Mouse (Mus musculus) heart, embryonic 14.5 days (tissue): ENCODE results near the gene Nedd4. TPM values are rescaled to one million over a fixed set of nuclear protein-coding genes. Genes with fewer than 3 reads are reported as not detected.

Experiments
- ATAC-seq: fragments of 200-750 bp; cut with Nextera tagmentation; 2 replicates; pipeline ENCODE4 v1.8.0; 2017; ENCODE audit warnings: low read depth, moderate TSS enrichment; ENCODE audit not compliant: insufficient number of reproducible peaks, insufficient read depth, low FRiP score
- H3K27ac ChIP-seq, 2 experiments: fragments of 200-500 bp in 1 of 2; fragments of 300-500 bp in 1 of 2; sonication (generic) in 1 of 2; replicated peaks in 1 of 2; 2 replicates each; pipeline ENCODE4 v1.5.1; 2012 to 2014; ENCODE audit warnings: low read depth in 2 of 2, low read length in 2 of 2, control low read depth in 1 of 2, mild to moderate bottlenecking in 1 of 2, mixed read lengths in 1 of 2; ENCODE audit not compliant: control insufficient read depth in 1 of 2, insufficient read depth in 1 of 2
- H3K27me3 ChIP-seq: fragments of 300-500 bp; sonication (generic); 2 replicates; pipeline ENCODE4 v1.6.1; 2014; ENCODE audit warnings: mild to moderate bottlenecking, low read length, control low read depth; ENCODE audit not compliant: control insufficient read depth, insufficient read depth
- H3K36me3 ChIP-seq: fragments of 300-500 bp; sonication (generic); 2 replicates; pipeline ENCODE4 v1.6.1; 2014; ENCODE audit warnings: mild to moderate bottlenecking, control low read depth, low read length, mixed read lengths; ENCODE audit not compliant: control insufficient read depth, insufficient read depth
- H3K4me1 ChIP-seq, 2 experiments: fragments of 200-500 bp in 1 of 2; fragments of 300-500 bp in 1 of 2; sonication (generic) in 1 of 2; 2 replicates each; pipeline ENCODE4 v1.6.1; 2012 to 2014; ENCODE audit warnings: low read length in 2 of 2, control low read depth in 1 of 2, mixed read lengths in 1 of 2; ENCODE audit not compliant: control insufficient read depth in 2 of 2, insufficient read depth in 2 of 2
- H3K4me2 ChIP-seq: fragments of 300-500 bp; sonication (generic); 2 replicates; pipeline ENCODE4 v1.6.1; 2014; ENCODE audit warnings: mild to moderate bottlenecking, low read length
- H3K4me3 ChIP-seq, 2 experiments: fragments of 200-500 bp in 1 of 2; fragments of 300-500 bp in 1 of 2; sonication (generic) in 1 of 2; 2 replicates each; pipeline ENCODE4 v1.5.1; 2012 to 2014; ENCODE audit warnings: low read length in 2 of 2, mild to moderate bottlenecking in 2 of 2, control low read depth in 1 of 2, low read depth in 1 of 2, moderate library complexity in 1 of 2; ENCODE audit not compliant: control insufficient read depth in 1 of 2, insufficient read depth in 1 of 2
- H3K9ac ChIP-seq: fragments of 300-500 bp; sonication (generic); 2 replicates; pipeline ENCODE4 v1.6.1; 2014; ENCODE audit warnings: mild to moderate bottlenecking, low read length
- H3K9me3 ChIP-seq: fragments of 300-500 bp; sonication (generic); 2 replicates; pipeline ENCODE4 v1.6.1; 2016; ENCODE audit warnings: low read length, control low read depth; ENCODE audit not compliant: control insufficient read depth
- WGBS: fragments of 180-500 bp; shearing (Covaris S2); extraction: QIAGEN DNeasy Blood & Tissue Kit; methylation state at CpG from one replicate; pipeline ENCODE4 v1.1.7; 2014; 5-methylcytosine and 5-hydroxymethylcytosine counted together
- polyA plus RNA-seq: library from polyadenylated mRNA; unstranded; fragments of >200 nt; fragmentation: Nextera tagmentation; extraction: Ambion mirVana; gene quantifications from 2 replicates; pipeline ENCODE4 v1.2.1, GENCODE M21; 2014

Nedd4 gene
- polyA plus RNA-seq, 1 experiment from 2014 or later, result 612 TPM

DNA sequence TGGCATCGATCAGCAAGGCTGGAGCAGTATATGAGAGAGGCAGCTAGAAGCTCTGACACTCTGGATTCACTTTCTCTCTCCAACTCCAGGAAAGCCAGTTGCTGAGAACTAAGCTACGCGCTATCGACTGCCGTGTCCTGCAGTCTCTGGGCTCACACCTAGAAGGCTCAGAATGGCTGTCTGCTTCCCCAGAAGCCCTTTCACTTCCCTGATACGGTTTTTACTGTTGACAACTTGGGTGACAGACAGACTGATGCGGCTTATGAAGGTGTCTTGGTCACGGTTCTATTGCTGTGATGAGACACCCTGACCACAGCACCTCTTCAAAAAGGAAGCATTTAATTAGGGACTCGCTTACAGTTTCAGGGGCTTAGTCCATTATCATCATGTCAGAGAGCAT is 90.5 kb downstream of the Nedd4 start:
- Histone ChIP-seq H3K9me3 (no peaks in the 10 kb centered on the region), H3K4me2 (0 out of 2 replicates have a peak overlapping the region, but pooled peaks have one; percentile 13), H3K36me3 (peaks cover 30% of the 10 kb centered on the region), H3K4me3 (no peak overlapping the region), H3K9ac (no peak overlapping the region), H3K27ac (no peak overlapping the region), H3K27me3 (no peaks in the 10 kb centered on the region), H3K4me1 (peaks cover 2 to 11% of the 10 kb centered on the region in 2 experiments; a peak in 3 of 4 replicates)
- 41% methylated on average over 9 of the region's 9 CpGs for WGBS
- no peak for ATAC-seq

DNA sequence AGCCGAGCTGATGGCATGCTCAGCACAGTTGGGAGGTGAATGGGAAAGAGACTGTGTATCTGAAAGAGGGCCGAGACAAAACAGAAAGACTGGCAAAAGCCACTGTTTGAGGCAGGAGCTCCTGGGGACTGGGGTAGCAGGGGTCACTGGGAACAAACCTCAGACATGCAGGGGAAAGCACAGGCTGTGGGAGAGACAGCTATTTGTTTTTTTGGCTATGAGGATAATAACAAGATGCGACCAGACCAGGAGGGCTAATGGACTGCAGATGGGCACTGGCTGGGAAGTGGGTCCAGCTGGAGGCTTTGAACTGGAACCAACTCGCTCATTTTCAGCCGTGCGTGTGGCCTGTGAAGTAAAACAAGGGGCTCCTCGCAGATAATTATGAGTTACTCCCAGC is 91.6 kb downstream of the Nedd4 start:
- no peak overlapping the region for H3K9ac ChIP-seq
- WGBS, result 30% methylated on average over 7 of the region's 7 CpGs
- H3K4me3 ChIP-seq, result no peak overlapping the region
- H3K27ac ChIP-seq, result no peak overlapping the region
- ATAC-seq, result no peak
- H3K9me3 ChIP-seq, result no peaks in the 10 kb centered on the region
- H3K4me1 ChIP-seq, result peaks cover 4 to 16% of the 10 kb centered on the region in 2 experiments
- H3K36me3 ChIP-seq, result peaks cover 19% of the 10 kb centered on the region
- H3K4me2 ChIP-seq, result no peak overlapping the region
- no peaks in the 10 kb centered on the region for H3K27me3 ChIP-seq

DNA sequence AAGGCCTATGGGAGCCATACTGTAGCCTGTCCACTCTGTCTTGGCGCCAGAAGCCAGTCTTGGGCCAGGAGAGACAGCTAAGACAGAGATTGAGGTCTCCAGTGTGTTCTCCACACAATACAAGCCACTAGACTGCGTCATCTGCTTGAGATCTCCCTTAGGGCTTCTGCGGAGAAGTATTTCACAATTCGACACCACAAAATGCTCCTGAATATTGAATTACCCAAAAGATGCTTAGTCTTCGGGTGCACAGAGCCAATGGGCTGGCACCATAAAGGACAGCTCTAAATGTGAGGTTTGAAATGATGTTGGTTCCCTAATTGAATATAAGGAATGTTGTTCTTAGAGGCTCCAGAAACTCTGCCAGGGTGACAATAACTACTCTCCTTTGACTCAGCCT is 95.0 kb downstream of the Nedd4 start:
- H3K9ac ChIP-seq, result no peak overlapping the region
- ATAC-seq, result no peak
- H3K27ac ChIP-seq, result no peak overlapping the region
- H3K9me3 ChIP-seq, result no peaks in the 10 kb centered on the region
- H3K27me3 ChIP-seq, result no peaks in the 10 kb centered on the region
- H3K4me3 ChIP-seq, result no peak overlapping the region
- WGBS, result 84% methylated on average over 5 of the region's 5 CpGs
- no peaks in the 10 kb centered on the region for H3K36me3 ChIP-seq
- H3K4me1 ChIP-seq, result peaks cover 8 to 18% of the 10 kb centered on the region in 2 experiments
- no peak overlapping the region for H3K4me2 ChIP-seq

- Histone ChIP-seq H3K4me1 (peaks cover 13 to 28% of the 10 kb centered on the region in 2 experiments), H3K4me2 (peak overlapping the region; percentile 32; the same call in 1 of the 2 replicates), H3K27ac (no peak overlapping the region), H3K9ac (no peak overlapping the region), H3K36me3 (no peaks in the 10 kb centered on the region), H3K9me3 (no peaks in the 10 kb centered on the region), H3K4me3 (no peak overlapping the region), H3K27me3 (no peaks in the 10 kb centered on the region)
- ATAC-seq, result no peak
- 24% methylated on average over 8 of the region's 8 CpGs for WGBS
Observed at GRCm38 (mm10) chr9:72758705-72759131, 96.6 kb downstream of the Nedd4 start.

DNA sequence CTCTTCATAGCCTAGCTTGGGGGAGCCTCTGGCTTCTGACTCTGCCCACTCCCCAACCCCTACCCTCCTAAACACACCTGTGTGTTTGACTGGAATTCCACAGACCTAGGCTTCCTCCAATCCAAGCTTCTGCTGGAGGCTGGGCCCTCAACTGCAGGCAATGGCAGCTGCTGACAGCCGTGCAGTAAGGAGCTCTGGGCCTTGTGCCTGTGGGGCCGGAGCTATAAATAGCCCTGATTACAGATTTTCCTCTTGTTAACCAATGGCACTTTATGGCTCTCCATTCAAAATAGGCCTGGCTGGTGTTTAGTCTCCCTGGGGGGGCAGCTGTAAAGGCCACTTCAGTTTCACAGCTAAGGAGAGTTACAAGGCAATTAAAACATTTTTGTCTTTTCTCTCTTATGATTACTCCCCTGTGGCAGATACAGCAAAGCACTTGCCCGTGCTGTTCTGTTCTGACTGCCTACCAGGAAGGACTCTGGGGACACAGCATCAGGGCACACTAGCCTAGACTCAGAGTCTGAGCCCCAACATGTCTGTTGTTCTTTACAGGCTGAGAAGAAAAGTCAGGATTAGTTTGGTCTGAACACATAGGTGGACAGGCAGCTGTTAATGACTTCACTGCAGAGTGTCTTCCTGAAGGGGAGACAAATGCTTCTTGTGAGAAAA is 101.0 kb downstream of the Nedd4 start:
- Histone ChIP-seq H3K36me3 (no peaks in the 10 kb centered on the region), H3K9ac (peak overlapping the region; percentile 50; the same call in 1 of the 2 replicates), H3K4me2 (peak overlapping the region; percentile 45), H3K27me3 (no peaks in the 10 kb centered on the region), H3K27ac (peak overlapping the region; percentile 91 to 92), H3K4me3 (no peak overlapping the region), H3K4me1 (peaks cover 15 to 28% of the 10 kb centered on the region in 2 experiments), H3K9me3 (no peaks in the 10 kb centered on the region)
- peak; percentile 73 for ATAC-seq
- 5% methylated on average over 3 of the region's 3 CpGs for WGBS

DNA sequence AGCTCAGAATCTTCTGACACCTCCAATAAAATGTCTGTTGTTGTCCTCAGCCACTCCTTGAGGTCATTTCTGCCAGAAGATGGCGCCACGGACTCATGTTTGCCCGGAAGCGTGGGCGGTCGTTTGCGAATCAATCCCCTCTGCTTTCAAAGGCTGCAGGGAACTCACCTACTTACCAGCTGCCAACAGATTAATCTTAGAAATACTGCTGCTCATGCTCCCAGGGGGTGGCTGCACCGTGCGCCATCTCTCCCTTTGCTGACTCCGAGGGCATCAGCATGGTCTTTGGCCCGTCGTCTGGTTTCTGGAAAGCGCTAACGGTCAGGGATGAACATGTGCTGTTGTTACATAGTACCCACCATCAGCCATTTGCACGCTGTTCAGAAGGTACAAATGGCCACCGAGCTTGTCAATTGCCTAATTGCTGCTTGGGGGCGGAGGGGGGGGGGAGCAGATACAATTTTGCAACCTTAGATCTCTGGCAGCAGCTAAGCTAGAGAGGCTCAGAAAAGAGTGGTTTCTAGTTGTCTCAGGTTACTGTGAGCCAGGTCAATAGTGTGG is 104.7 kb downstream of the Nedd4 start:
- Histone ChIP-seq H3K4me2 (peak overlapping the region; percentile 61), H3K4me3 (peak overlapping the region; percentile 28 to 32), H3K9me3 (no peaks in the 10 kb centered on the region), H3K4me1 (peaks cover 9 to 19% of the 10 kb centered on the region in 2 experiments), H3K27ac (no peak overlapping the region), H3K9ac (peak overlapping the region; percentile 53), H3K36me3 (no peaks in the 10 kb centered on the region), H3K27me3 (no peaks in the 10 kb centered on the region)
- WGBS, result 1% methylated on average over 17 of the region's 17 CpGs
- ATAC-seq, result peak; percentile 33

GRCm38 (mm10) chr9:72775022-72775421 is 112.9 kb downstream of the Nedd4 start:
- peaks cover 6 to 10% of the 10 kb centered on the region in 2 experiments; a peak in 3 of 4 replicates for H3K4me1 ChIP-seq
- H3K27me3 ChIP-seq, result no peaks in the 10 kb centered on the region
- H3K9me3 ChIP-seq, result no peaks in the 10 kb centered on the region
- no peak for ATAC-seq
- no peak overlapping the region for H3K9ac ChIP-seq
- no peak overlapping the region for H3K4me2 ChIP-seq
- H3K4me3 ChIP-seq, result no peak overlapping the region
- WGBS, result 90% methylated on average over 4 of the region's 4 CpGs
- no peak overlapping the region for H3K27ac ChIP-seq
- H3K36me3 ChIP-seq, result no peaks in the 10 kb centered on the region
